Mouse (Mus musculus) forebrain, embryonic 16.5 days (tissue): Measurements from ENCODE around the gene Hist2h2ab. TPM values are rescaled to one million over a fixed set of nuclear protein-coding genes. Genes with fewer than 3 reads are reported as not detected.

Experiments used
- ATAC-seq: fragments of 200-750 bp; cut with Nextera tagmentation; 2 replicates; pipeline ENCODE4 v1.8.0; 2017; ENCODE audit warnings: mild to moderate bottlenecking, moderate library complexity
- H3K27ac ChIP-seq: fragments of 300-500 bp; sonication (generic); 2 replicates; pipeline ENCODE4 v1.5.1; 2014; ENCODE audit warnings: low read length, control low read depth
- H3K27me3 ChIP-seq: fragments of 300-500 bp; sonication (generic); replicated peaks from 2 replicates; pipeline ENCODE4 v1.6.1; 2014; ENCODE audit warnings: low read length; ENCODE audit not compliant: control insufficient read depth, insufficient read depth
- H3K36me3 ChIP-seq: fragments of 300-500 bp; sonication (generic); 2 replicates; pipeline ENCODE4 v1.6.1; 2014; ENCODE audit not compliant: control insufficient read depth, insufficient read depth
- H3K4me1 ChIP-seq: fragments of 300-500 bp; sonication (generic); replicated peaks from 2 replicates; pipeline ENCODE4 v1.6.1; 2014; ENCODE audit warnings: low read length; ENCODE audit not compliant: control insufficient read depth, insufficient read depth
- H3K4me2 ChIP-seq: fragments of 300-500 bp; sonication (generic); 2 replicates; pipeline ENCODE4 v1.6.1; 2014; ENCODE audit warnings: mild to moderate bottlenecking, low read length, control low read depth
- H3K4me3 ChIP-seq: fragments of 300-500 bp; sonication (generic); replicated peaks from 2 replicates; pipeline ENCODE4 v1.5.1; 2014; ENCODE audit warnings: mild to moderate bottlenecking, low read length, control low read depth
- H3K9ac ChIP-seq: fragments of 300-500 bp; sonication (generic); replicated peaks from 2 replicates; pipeline ENCODE4 v1.6.1; 2014; ENCODE audit warnings: low read depth, low read length, control low read depth
- H3K9me3 ChIP-seq: fragments of 300-500 bp; sonication (generic); 2 replicates; pipeline ENCODE4 v1.6.1; 2016; ENCODE audit warnings: low read length; ENCODE audit not compliant: control insufficient read depth
- WGBS: fragments of 180-500 bp; shearing (Covaris S2); extraction: QIAGEN DNeasy Blood & Tissue Kit; methylation state at CpG from one replicate; pipeline ENCODE4 v1.1.7; 2014; 5-methylcytosine and 5-hydroxymethylcytosine counted together
- polyA plus RNA-seq: library from polyadenylated mRNA; unstranded; fragments of >200 nt; fragmentation: Nextera tagmentation; extraction: Ambion mirVana; gene quantifications from 2 replicates; pipeline ENCODE4 v1.2.1, GENCODE M21; 2015

Hist2h2ab gene
- polyA plus RNA-seq, 1 experiment from 2014 or later, result not detected

GRCm38 (mm10) chr3:96178427-96178826 is 41.2 kb upstream of the Hist2h2ab start:
- H3K27ac ChIP-seq, result no peak overlapping the region
- no peaks in the 10 kb centered on the region for H3K9me3 ChIP-seq
- peaks cover 11% of the 10 kb centered on the region for H3K36me3 ChIP-seq
- peaks cover 28% of the 10 kb centered on the region for H3K4me1 ChIP-seq
- WGBS, result 90% methylated on average over 4 of the region's 4 CpGs
- H3K9ac ChIP-seq, result no peak overlapping the region
- no peaks in the 10 kb centered on the region for H3K27me3 ChIP-seq
- H3K4me3 ChIP-seq, result no peak overlapping the region
- ATAC-seq, result no peak
- H3K4me2 ChIP-seq, result no peak overlapping the region

DNA sequence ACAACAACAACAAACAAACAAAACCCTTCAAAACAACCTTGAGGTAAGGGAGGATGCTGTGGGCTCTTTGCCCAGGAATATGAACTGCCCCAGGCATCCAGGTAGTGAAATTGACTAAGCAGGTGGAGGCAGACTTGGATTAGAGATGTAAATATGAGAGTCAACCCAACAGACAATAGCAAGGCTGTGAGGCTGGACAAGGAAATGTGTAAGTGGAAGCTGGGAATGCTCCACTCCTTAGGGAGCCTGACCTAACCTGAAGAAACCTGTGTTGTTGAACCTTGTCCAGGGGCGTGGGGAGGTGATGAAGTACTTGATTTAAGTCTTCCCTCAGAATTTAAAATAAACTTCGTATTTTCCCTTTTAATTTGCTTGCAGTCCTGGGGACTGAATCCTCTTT is 40.8 kb upstream of the Hist2h2ab start:
- Histone ChIP-seq H3K4me3 (no peak overlapping the region), H3K4me1 (peaks cover 24% of the 10 kb centered on the region), H3K9me3 (no peaks in the 10 kb centered on the region), H3K9ac (no peak overlapping the region), H3K27ac (no peak overlapping the region), H3K4me2 (no peak overlapping the region), H3K27me3 (no peaks in the 10 kb centered on the region), H3K36me3 (peaks cover 11% of the 10 kb centered on the region)
- no peak for ATAC-seq
- 96% methylated on average over 2 of the region's 2 CpGs for WGBS

DNA sequence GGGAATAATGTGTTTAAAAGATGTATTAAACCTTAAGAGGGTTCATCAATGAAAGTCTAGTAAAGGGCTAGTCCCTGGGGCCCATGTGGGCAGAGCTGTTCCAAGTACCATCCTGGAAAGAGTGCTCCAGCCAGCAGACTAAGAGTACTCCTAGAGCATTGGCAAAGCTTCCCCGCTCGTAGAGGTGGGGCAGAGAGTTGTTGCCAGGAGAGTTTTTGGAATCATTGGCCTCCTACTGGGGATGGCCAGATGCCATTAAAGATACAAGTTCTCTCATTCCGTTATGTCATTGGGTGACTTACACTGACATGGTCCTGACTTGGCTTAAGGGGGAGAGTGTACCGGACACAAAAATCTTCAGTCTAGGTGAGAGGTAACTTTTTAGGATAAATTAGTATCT is 40.1 kb upstream of the Hist2h2ab start:
- WGBS, result 58% methylated on average over 4 of the region's 4 CpGs
- Histone ChIP-seq H3K4me1 (peaks cover 18% of the 10 kb centered on the region), H3K27me3 (no peaks in the 10 kb centered on the region), H3K4me3 (no peak overlapping the region), H3K36me3 (peaks cover 8% of the 10 kb centered on the region), H3K27ac (no peak overlapping the region), H3K9ac (no peak overlapping the region), H3K9me3 (no peaks in the 10 kb centered on the region), H3K4me2 (no peak overlapping the region)
- ATAC-seq, result no peak

DNA sequence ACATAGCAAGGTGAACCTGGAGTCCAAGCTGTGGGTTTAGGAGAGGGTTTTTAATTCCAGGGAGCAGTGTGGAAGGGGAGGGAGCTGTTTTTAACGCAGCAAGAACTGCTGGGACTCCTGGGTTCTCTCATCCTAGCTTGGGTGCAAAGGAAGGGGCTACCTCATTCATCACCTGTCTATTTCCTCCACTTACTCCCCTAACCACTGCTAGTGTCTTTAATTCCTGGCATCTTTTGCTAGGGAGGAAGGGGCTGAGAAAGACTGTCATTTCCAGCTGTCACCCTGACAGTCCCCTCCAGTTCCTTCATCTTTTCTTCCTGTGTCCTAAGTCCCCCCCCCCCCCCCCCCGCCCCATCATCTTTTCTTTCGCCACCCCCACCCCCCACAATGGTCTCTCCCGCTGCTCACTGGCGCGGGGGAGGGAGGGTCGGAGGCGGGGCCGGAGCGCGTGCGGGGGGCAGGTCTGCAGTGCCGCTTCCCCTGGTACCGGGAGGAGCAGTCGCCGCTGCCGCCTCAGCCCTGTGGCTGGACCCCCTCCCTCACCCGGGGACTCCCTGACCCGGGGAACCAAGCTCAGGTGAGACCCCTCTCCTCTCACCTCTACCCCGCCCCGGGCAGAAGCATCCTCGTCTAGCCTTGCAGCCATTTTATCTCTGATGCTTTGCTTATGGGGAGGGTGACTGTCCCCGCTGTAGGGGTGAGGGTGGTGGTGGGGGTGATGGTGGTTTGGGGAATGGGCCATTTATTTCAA is 38.8 kb upstream of the Hist2h2ab start, which contains the start of gene Sv2a:
Sv2a (plus strand) TSS at position 425 of the 751 bp plus-strand sequence.
- H3K9me3 ChIP-seq, result no peaks in the 10 kb centered on the region
- ATAC-seq, result peak; percentile 70
- peak within 1 kb of the TSS; percentile 82 for H3K9ac ChIP-seq
- peaks cover 5% of the 10 kb centered on the region; the same call in 1 of the 2 replicates for H3K36me3 ChIP-seq
- WGBS, result 2% methylated on average over 18 of the region's 23 CpGs
- H3K4me3 ChIP-seq, result peak within 1 kb of the TSS; percentile 59
- H3K27ac ChIP-seq, result peak within 1 kb of the TSS; percentile 49
- H3K4me1 ChIP-seq, result peaks cover 16% of the 10 kb centered on the region
- H3K4me2 ChIP-seq, result peak within 1 kb of the TSS; percentile 56
- H3K27me3 ChIP-seq, result no peaks in the 10 kb centered on the region

DNA sequence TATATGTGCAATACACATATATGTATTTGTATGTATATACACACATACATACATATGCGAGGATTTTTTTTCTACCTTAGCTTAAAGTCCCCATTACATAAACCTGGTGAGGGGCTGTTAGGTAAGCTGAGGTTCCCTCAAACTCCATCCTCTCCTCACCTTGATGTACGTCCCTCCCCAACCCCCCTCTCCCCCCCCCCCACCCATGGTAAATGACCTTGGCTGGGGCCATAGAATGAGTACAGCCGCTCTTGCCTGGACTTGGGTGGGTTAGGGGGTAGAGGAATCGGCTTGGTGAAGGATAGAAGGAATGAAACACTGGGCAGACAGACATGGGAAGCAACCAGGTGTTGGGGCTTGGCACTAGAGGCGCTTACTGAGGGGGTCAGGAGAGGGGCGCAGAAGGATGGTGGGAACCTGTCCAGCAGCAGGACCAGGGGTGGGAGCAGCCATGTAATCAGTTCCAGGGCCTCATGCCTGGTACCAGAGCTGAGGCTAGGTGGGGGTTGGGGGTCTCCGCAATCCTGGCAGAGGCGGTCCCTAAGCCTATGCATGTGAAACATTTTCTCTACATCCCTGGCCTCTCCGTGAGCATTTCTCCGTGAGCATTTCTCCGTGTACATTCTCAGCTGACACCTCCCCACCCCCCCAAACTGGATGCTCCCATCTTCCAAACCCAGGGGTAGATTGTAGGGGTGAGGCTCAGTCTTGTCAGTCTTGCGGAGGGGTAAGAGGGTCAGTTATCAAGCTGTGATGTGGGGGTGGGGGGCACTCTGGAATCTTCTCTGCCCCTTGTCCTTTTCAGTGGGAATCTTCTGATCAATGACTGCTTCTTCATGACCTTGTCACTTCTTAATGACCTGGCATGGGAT is 37.9 kb upstream of the Hist2h2ab start:
- peak; percentile 46 for ATAC-seq
- Histone ChIP-seq H3K27me3 (no peaks in the 10 kb centered on the region), H3K4me3 (peak overlapping the region; percentile 59), H3K9me3 (no peaks in the 10 kb centered on the region), H3K4me2 (peak overlapping the region; percentile 56), H3K9ac (peak overlapping the region; percentile 82), H3K4me1 (peaks cover 16% of the 10 kb centered on the region), H3K27ac (peak overlapping the region; percentile 36; the same call in 1 of the 2 replicates), H3K36me3 (peaks cover 5% of the 10 kb centered on the region; the same call in 1 of the 2 replicates)
- 36% methylated on average over 12 of the region's 12 CpGs for WGBS

GRCm38 (mm10) chr3:96182382-96182776 is 37.3 kb upstream of the Hist2h2ab start:
- H3K4me2 ChIP-seq, result peak overlapping the region; percentile 56
- H3K27me3 ChIP-seq, result no peaks in the 10 kb centered on the region
- 34% methylated on average over 4 of the region's 4 CpGs for WGBS
- no peak for ATAC-seq
- no peaks in the 10 kb centered on the region for H3K9me3 ChIP-seq
- H3K4me3 ChIP-seq, result peak overlapping the region; percentile 59
- H3K9ac ChIP-seq, result peak overlapping the region; percentile 82
- peaks cover 16% of the 10 kb centered on the region for H3K4me1 ChIP-seq
- H3K27ac ChIP-seq, result 0 out of 2 replicates have a peak overlapping the region, but pooled peaks have one; percentile 9
- H3K36me3 ChIP-seq, result peaks cover 5% of the 10 kb centered on the region; the same call in 1 of the 2 replicates

DNA sequence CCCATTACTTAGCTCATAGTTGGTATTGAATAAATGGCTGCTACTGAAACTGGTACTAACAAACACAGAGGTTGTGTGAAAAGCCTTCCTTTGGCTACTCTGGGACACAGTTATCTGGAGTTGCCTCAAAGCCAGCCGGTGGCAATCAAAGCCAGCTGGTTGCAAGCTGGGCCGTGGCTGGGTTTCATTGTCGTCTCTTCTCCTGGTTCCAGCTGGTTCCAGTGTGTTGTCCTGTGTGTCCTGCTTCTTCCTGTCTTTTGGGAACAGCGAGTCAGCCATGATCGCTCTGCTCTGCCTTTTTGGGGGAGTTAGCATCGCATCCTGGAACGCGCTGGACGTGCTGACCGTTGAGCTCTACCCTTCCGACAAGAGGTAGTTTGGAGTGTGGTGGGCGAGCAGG is 26.7 kb upstream of the Hist2h2ab start:
- peaks cover 16% of the 10 kb centered on the region for H3K36me3 ChIP-seq
- no peak overlapping the region for H3K4me2 ChIP-seq
- H3K4me3 ChIP-seq, result no peak overlapping the region
- H3K9ac ChIP-seq, result no peak overlapping the region
- no peaks in the 10 kb centered on the region for H3K27me3 ChIP-seq
- no peak overlapping the region for H3K27ac ChIP-seq
- no peaks in the 10 kb centered on the region for H3K9me3 ChIP-seq
- ATAC-seq, result no peak
- H3K4me1 ChIP-seq, result peaks cover 9% of the 10 kb centered on the region
- 68% methylated on average over 12 of the region's 12 CpGs for WGBS

GRCm38 (mm10) chr3:96194966-96195365 is 24.7 kb upstream of the Hist2h2ab start:
- 91% methylated on average over 10 of the region's 10 CpGs for WGBS
- Histone ChIP-seq H3K27me3 (no peaks in the 10 kb centered on the region), H3K4me1 (peaks cover 11% of the 10 kb centered on the region), H3K9ac (no peak overlapping the region), H3K27ac (no peak overlapping the region), H3K36me3 (peaks cover 10% of the 10 kb centered on the region), H3K9me3 (no peaks in the 10 kb centered on the region), H3K4me3 (no peak overlapping the region), H3K4me2 (no peak overlapping the region)
- ATAC-seq, result no peak

DNA sequence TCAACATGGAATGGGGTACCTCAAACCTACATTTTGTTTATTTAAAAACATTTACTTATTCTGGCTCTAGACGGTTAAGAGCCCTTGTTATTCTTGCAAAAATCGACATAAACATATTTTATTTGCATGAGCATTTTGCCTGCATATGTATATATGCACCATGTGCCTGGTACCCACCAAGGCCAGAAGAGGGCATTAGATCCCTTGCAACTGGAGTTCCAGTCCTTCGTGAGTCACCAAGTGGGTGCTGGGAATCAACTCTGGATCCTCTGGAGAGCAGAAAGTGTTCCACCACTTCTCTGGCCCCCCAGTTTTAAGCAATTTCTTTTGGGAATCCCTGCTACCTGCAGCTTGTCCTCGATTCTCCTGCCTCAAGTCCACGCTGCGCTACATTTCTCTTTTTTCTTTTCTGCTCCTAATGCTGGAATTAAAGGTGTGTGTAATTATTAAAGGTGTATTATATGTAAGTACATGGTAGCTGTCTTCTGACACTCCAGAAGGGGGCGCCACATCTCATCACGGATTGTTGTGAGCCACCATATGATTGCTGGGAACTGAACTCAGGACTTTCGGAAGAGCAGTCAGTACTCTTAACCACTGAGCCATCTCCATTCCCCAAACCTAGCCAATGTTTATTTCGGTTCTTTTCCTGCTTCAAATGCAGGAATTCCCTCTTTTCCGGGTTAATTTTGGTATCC is 23.9 kb upstream of the Hist2h2ab start:
- Histone ChIP-seq H3K4me3 (no peak overlapping the region), H3K27me3 (no peaks in the 10 kb centered on the region), H3K9ac (no peak overlapping the region), H3K4me2 (no peak overlapping the region), H3K4me1 (peaks cover 11% of the 10 kb centered on the region), H3K36me3 (peaks cover 6% of the 10 kb centered on the region; the same call in 1 of the 2 replicates), H3K9me3 (no peaks in the 10 kb centered on the region), H3K27ac (no peak overlapping the region)
- WGBS, result 95% methylated on average over 11 of the region's 11 CpGs
- no peak for ATAC-seq
